Mouse (Mus musculus) cerebellum, postnatal 36 days (tissue): ENCODE measurements at regions not wholly inside any gene's neighbourhood (a gene's known extent, or its start where the extent isn't known, plus 50 kb on each side); places are given as distances from the start of the nearest gene placed in this dataset.
"Not testable (repeated sequence)": the region's sequence is repeated elsewhere in the genome, so short reads cannot be mapped to it uniquely, and the experiment has no call there.

Experiments
- DNase-seq, 2 experiments: peaks; one replicate each; pipeline ENCODE4 v3.0.0; 2021 to 2022; ENCODE audit warnings: mixed read lengths in 2 of 2

- DNase-seq: not testable (repeated sequence)
These were observed 199.4 kb upstream of the Cdk6 start for GRCm38 (mm10) chr5:3141841-3142240.

DNA sequence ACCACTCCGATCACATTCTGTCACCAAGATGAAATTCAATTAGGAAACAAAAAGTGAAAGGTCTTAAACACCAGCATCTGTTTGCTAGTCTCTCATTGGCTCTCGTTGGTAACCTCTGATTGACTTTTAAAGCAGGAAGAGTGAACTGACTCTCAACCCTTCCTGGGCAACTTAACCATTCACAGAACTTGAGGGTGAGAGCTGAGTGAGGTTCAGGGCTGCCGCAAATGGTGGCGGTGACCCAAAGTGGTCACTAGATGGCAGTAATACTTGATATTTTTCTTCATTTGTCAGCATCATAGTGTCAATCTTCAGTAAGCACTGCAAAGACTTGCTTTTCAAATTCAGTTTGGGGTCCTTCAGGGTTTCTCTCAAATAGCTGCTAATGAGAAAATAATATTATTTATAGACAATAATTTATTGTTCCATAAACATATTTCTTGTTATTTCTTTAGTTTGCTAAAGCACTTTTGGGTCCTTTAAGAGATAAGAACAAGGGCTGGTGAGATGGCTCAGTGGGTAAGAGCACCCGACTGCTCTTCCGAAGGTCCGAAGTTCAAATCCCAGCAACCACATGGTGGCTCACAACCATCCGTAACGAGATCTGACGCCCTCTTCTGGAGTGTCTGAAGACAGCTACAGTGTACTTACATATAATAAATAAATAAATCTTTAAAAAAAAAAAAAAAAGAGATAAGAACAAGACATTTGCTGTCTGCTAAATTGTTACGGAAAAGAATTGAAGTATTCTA, 194.6 kb upstream of the Cdk6 start:
- peak in 1 of 2 experiments; percentile 5 for DNase-seq

GRCm38 (mm10) chr5:3149886-3150285, 191.4 kb upstream of the Cdk6 start:
- DNase-seq: not testable (repeated sequence)

DNA sequence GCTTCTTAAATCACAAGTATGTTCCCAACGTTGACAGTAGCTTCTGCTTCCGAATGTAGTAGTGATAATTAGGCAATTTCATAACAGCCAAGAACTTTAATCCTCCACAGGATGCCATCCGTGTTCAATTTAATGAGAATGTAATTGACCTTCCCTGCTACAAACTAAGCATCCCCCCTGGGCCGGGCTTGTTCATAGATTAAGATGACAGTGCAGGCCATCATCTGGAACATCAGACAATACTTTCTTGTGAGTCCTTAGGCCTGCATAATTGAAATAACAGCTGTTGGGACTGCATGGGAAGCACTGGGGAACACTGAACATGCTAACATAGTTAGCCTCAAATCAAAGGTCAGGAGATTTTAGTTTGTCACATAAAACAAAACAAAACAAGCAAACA, 190.5 kb upstream of the Cdk6 start:
- DNase-seq: not testable (repeated sequence)

GRCm38 (mm10) chr5:3151534-3152148, 189.6 kb upstream of the Cdk6 start:
- not testable (repeated sequence) for DNase-seq

DNA sequence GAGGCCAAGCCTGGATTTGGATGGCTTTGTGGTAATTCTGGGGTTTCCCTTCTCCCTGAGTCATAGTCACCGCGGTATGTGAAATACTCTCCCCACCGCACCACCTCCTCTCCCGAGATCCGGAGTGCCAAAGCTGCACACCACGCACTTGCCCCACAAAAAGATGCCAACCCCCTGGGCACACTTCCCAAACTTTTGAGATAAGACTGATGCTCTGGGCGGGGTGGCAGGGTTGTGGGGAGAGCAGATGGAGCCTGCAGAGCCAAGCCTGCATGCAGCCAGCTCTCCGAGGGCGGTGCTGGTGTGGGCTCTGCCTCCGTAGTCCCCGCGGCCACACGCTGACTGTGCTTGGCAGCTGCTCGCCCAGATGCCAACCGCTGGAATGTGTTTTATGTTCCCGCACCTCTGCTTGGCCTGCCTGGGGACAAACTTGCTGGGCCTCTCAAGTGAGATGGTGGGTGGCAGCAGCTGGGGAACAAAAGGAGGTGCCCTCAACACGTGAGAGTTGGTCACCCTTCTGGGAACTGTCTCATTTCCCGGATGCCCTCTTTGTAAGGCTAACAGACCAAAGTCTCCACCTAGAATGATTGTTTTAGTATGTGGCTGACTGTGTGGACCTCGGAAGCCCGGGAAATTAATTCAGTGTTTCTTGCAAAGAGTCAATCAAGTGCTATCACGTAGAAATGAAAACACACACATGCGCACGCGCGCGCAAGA, 189.0 kb upstream of the Cdk6 start:
- peak; percentile 5 to 8 for DNase-seq

DNA sequence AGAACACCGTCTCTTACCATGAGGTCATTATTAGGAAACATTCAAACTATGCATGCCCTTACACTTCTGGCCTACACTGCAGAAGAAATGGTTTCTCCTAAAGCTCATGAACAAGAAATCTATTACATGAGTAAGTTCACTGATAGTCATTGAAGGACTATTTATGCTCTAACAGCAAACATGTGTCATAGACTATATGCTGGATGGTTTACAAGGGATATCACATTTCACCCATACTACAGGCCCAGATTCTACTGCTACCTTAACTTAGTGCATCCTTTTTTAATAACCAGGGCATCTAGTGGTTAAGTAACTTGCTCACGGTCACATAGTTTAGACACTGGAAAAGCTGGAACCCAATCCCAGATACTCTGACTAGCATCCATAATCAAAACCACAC, 175.8 kb upstream of the Cdk6 start:
- DNase-seq: not testable (repeated sequence)

GRCm38 (mm10) chr5:3166496-3166895, 174.8 kb upstream of the Cdk6 start:
- not testable (repeated sequence) for DNase-seq

DNA sequence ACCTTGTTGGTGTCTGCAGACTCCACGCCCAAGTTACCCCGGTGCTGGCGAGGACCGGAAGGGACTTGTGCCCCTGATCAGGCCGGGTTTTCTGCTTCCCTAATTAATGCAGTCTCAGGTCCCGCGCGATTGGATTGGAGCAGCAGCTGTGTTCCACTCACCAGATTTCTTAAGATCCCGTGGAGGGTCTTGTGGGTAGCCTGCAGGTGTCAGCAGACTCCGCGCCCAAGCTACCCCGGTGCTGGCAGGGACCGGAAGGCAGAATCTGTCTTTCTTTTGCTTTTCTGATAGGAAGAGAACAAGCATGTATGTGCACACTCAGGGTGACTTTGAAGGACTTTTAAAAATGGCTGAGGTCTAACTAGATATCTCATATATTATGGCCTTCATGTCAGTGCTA, 147.7 kb upstream of the Cdk6 start:
- not testable (repeated sequence) for DNase-seq

DNA sequence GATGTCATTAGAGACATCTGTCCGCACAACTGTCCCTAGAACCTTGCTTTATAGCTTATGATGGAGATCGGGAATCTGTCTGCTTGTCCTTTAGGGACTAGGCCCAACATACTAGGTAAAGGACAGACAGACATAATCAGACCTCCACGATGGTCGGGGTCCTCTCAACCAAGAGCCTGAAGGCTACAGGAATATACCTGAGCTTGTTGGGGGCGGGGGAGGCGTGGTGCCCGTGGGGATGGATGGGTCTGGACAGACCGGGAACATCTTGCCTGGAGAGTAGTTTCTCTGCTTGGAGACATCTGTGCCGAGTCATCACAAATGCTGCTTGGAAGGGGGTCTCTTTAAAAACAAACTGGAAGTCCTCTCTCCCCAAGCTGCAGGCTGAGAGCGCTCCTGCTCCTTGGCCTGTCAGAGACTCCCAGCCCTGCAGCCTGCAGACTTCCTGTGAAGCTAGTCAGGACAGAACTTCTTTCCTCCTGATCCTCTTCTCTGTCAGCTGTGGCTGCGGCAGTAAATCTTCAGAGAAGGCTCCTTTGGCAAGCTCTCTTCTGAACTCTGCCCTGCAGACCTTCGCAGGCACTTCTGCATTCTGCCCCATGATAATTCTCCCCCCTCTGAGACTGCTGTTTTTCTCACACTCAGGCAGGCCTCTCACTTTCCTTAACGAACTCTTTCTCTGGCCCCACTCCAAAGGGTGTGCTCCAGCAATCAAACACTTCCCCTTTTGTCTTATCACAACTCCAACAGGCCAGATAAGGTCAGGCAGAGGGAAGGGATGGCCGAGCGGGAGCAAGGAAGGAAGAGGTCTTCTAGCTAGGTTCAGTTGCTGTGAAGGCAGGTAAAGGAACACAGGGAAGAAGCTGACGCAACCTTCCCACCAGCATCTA, 143.1 kb upstream of the Cdk6 start:
- no peak for DNase-seq

DNA sequence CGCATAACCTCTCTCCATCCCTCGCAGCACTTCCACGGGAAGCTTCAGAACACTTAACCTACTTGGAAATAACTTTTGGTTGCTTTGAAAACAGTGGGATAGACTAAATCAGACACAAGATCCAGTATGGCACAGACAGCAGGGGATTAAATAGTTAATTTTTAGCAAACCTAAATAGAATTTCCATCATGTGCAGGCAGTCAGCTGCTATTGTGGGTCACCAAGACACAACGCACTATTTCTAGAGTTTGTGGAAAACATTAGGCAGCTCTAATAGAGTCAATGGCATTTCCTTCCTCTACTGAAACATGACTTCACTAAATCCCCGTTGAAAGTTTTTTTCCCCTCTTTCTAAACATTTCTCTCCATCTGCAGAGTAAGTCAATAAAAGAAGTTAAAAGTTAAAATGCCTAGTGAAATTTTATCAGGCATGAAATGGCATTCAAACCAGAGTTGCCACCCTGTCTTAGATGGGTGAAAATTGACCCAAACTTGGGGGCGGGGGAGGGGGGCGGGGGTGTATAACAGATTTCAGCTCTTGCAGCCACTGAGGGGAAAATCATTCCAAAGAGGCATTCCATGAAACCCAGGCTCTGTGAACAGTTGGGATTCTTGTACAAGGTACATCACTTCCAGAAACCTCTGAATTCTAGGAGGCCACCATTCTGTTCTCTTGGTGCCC, 142.3 kb upstream of the Cdk6 start:
- not testable (repeated sequence) for DNase-seq

GRCm38 (mm10) chr5:3206160-3206559, 135.1 kb upstream of the Cdk6 start:
- DNase-seq: not testable (repeated sequence)

- not testable (repeated sequence) for DNase-seq
These were observed 133.0 kb upstream of the Cdk6 start for GRCm38 (mm10) chr5:3208293-3208692.

- no peak for DNase-seq
These were observed 130.0 kb upstream of the Cdk6 start for GRCm38 (mm10) chr5:3211284-3211683.

DNA sequence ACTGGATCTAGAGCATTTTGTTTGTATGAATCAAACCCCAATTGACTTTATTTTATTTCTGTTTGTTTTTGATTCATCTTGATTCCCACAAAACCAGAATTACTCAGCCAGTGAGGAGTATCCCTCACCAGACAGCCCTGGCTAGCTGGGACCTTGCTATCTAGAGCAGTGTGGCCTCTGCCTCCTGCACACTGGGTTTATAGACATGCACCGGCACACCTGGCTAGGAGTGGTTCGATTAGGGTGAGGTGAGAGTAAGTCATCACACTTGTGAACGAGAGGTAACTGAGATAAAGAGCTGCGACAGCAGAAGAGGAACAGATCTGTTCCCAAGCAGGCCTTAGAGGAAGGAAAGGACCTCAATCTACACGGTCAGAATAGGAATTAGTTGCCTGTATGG, 125.2 kb upstream of the Cdk6 start:
- no peak for DNase-seq

GRCm38 (mm10) chr5:3219230-3219629, 122.1 kb upstream of the Cdk6 start:
- DNase-seq: no peak

DNA sequence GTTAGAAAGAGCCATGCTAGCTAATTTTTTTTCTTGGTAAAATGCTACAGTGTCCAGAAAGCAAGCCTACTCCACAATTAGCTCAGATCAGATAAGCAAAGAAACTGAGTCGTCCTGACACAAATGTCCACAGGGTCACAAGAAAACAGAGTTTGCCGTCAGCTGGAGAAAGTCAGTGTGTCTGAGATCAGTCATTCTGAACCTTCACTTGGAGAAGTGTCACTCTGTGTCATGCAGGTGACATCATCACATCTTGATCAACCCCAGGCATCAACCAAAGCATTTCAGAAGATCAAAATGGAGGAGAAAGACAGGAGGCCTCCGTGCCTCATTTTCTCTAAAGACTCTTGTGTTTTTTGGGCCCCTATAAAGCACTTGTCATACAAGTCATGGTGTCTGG, 121.5 kb upstream of the Cdk6 start:
- no peak for DNase-seq

DNA sequence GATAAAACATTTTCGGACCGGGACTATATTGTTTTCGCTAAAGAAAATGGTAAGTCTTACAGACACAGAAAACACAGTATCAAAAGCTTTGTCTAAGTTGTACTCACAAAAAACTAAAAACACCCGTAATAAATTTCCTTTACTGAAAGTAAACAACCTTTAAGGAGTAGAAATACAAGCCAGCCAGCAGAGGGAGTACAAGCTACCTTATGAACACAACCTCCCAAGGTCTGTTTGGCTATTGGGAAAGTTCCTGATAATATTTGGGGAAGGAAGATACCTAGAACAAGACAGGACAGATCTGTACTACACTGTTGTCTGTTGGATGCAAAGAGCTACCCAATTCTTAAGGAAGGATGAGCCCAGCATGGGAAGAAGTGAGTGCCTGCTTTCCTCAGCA, 117.5 kb upstream of the Cdk6 start:
- DNase-seq: not testable (repeated sequence)

DNA sequence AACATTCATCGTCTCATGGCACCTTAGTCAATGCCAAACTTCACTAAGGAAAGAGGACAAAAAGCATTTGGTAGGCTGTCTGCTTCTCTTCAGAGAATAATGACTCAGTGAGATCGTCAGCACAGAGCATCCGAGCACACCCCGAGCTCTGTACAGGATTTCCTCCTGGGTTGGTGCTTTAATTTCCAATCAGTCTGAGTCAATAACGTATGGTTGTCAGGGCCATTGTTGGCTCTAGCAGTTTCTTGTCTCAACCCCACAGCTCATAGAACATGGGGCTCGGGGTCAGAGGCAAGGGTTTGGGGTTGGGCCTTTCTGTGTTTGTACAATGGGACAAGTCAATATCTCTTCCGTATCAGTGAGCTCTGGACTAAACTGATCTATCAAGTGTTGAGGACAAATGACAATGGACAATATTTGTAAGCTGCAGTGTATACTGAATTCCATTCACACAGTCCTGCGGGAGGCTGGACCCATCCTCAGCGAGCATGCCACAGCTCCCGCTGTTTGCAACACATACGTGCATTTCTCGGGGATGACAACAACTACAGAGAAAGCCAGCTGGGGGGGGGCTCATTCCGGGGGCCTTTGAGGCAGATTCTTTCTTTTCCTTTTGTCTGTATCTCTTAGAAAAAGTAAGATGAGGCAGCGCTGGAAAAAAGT, 116.8 kb upstream of the Cdk6 start:
- not testable (repeated sequence) for DNase-seq

DNA sequence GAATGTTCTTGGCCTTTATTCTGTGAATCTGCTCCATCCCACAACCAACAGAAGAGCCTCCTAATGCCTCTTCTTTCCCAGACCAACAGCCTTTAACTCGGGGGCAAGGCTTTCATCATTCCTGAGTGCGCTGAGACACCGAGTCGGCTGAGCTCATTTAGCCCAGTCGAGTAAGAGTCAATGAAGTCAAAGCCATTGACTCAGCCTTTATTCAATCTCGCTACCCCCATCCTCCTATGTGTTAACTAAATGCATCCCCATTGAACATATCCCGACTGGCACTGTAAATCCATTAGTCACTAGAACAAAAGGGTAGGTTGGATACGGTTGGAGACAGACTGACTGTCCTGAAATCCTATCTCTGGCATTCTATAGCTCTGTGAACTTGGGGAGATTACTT, 115.9 kb upstream of the Cdk6 start:
- not testable (repeated sequence) for DNase-seq

GRCm38 (mm10) chr5:3244067-3244466, 97.2 kb upstream of the Cdk6 start:
- DNase-seq: not testable (repeated sequence)

DNA sequence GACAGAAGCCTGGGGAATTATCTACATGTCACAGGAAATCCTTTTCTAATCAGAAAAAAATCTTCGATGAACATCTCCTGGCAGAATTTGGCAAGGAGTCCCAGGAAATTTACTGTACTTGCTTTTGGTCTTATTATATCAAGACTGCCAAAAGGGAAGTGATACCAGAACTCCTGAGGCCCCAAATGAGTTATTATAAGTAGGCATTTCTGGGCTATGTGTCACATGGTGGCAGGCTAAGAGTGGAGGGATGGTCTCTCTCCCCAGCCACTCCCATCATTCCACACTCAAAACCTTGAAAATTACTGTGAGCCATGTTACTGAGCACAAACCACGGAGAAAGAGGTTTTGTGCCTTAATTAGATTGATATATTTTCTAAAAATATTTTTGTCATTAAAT, 94.0 kb upstream of the Cdk6 start:
- no peak for DNase-seq
